Mouse (Mus musculus): ENCODE data around the gene March6.

- TF ChIP-seq CTCF (IDR thresholded peaks at IDR 0.05; ENCODE audit: borderline replicate concordance, insufficient read depth, low read depth, low read length) (no peak), POLR2A (IDR thresholded peaks at IDR 0.05; ENCODE audit: borderline replicate concordance, insufficient read depth, low read length) (no peak)
Measured at GRCm38 (mm10) chr15:31535259-31535855, 4.5 kb upstream of the March6 start.

Measured in cerebellum, adult 2 months (tissue).